Mouse (Mus musculus) MEL (cell line): ENCODE results near the gene Efcab1. TPM values are rescaled to one million over a fixed set of nuclear protein-coding genes. Genes with fewer than 3 reads are reported as not detected.

ENCODE experiments used
- DNase-seq: peaks from one replicate; pipeline ENCODE4 v3.0.0; 2011; ENCODE audit warnings: low read depth, low spot score
- H3K27ac ChIP-seq: 2 replicates; pipeline ENCODE4 v1.5.1; 2012; ENCODE audit warnings: low read depth, mild to moderate bottlenecking, control low read depth, low read length, moderate library complexity; ENCODE audit not compliant: control insufficient read depth
- H3K27me3 ChIP-seq, 2 experiments: fragments of 150-350 bp in 1 of 2; sonication (generic) in 1 of 2; 2 replicates each; pipeline ENCODE4 v1.6.1; 2012; ENCODE audit warnings: low read length in 2 of 2, mild to moderate bottlenecking in 2 of 2, improper control_type of control experiment in 1 of 2, moderate library complexity in 1 of 2; ENCODE audit not compliant: insufficient read depth in 2 of 2, control insufficient read depth in 1 of 2
- H3K36me3 ChIP-seq, 2 experiments: 2 replicates each; pipeline ENCODE4 v1.6.1; 2012 to 2014; ENCODE audit warnings: low read length in 2 of 2, improper control_type of control experiment in 1 of 2, inconsistent platforms in 1 of 2, mild to moderate bottlenecking in 1 of 2; ENCODE audit not compliant: insufficient read depth in 2 of 2, control insufficient read depth in 1 of 2
- H3K4me1 ChIP-seq, 2 experiments: fragments of 150-350 bp in 1 of 2; sonication (generic) in 1 of 2; 2 replicates each; pipeline ENCODE4 v1.6.1; 2012; ENCODE audit warnings: low read length in 2 of 2, improper control_type of control experiment in 1 of 2, mild to moderate bottlenecking in 1 of 2; ENCODE audit not compliant: insufficient read depth in 2 of 2, control insufficient read depth in 1 of 2
- H3K4me3 ChIP-seq, 2 experiments: fragments of 150-350 bp in 1 of 2; sonication (generic) in 1 of 2; 2 replicates each; pipeline ENCODE4 v1.5.1; 2012; ENCODE audit warnings: low read depth in 2 of 2, low read length in 2 of 2, mild to moderate bottlenecking in 2 of 2, moderate library complexity in 2 of 2, control low read depth in 1 of 2, improper control_type of control experiment in 1 of 2; ENCODE audit not compliant: control insufficient read depth in 1 of 2, insufficient read depth in 1 of 2
- H3K79me2 ChIP-seq: 2 replicates; pipeline ENCODE4 v1.6.1; 2012; ENCODE audit warnings: mild to moderate bottlenecking, low read length, moderate library complexity; ENCODE audit not compliant: control insufficient read depth, poor library complexity, insufficient read depth
- H3K9ac ChIP-seq: 2 replicates; pipeline ENCODE4 v1.6.1; 2012; ENCODE audit warnings: low read depth, mild to moderate bottlenecking, control low read depth, low read length, moderate library complexity; ENCODE audit not compliant: control insufficient read depth, poor library complexity, severe bottlenecking
- H3K9me3 ChIP-seq: fragments of 150-350 bp; sonication (generic); replicated peaks from 2 replicates; pipeline ENCODE4 v1.6.1; 2012; ENCODE audit warnings: mild to moderate bottlenecking, low read length, improper control_type of control experiment, moderate library complexity; ENCODE audit not compliant: insufficient read depth
- BHLHE40 ChIP-seq: IDR thresholded peaks from 2 replicates; pipeline ENCODE4 v1.6.1; 2012; ENCODE audit warnings: low read depth, mild to moderate bottlenecking, inconsistent platforms, low read length, improper control_type of control experiment, borderline replicate concordance
- CHD1 ChIP-seq: IDR thresholded peaks from 2 replicates; pipeline ENCODE4 v1.6.1; 2012; ENCODE audit warnings: low read depth, mild to moderate bottlenecking, inconsistent platforms, low read length, improper control_type of control experiment
- CTCF ChIP-seq, 3 experiments: IDR thresholded peaks in 2 of 3; conservative IDR thresholded peaks in 1 of 3; 2 replicates each; pipeline ENCODE4 v1.5.1; 2011 to 2012; ENCODE audit warnings: low read length in 3 of 3, low read depth in 2 of 3, mild to moderate bottlenecking in 2 of 3, improper control_type of control experiment in 1 of 3, inconsistent platforms in 1 of 3, mixed read lengths in 1 of 3, moderate library complexity in 1 of 3; ENCODE audit not compliant: control insufficient read depth in 1 of 3, insufficient read depth in 1 of 3, poor library complexity in 1 of 3, severe bottlenecking in 1 of 3
- EP300 ChIP-seq, 2 experiments: IDR thresholded peaks; 2 replicates each; pipeline ENCODE4 v1.6.1; 2011; ENCODE audit warnings: improper control_type of control experiment in 2 of 2, low read length in 2 of 2, low read depth in 1 of 2, mild to moderate bottlenecking in 1 of 2
- GATA1 ChIP-seq: IDR thresholded peaks from 2 replicates; pipeline ENCODE4 v1.6.1; 2011; ENCODE audit warnings: low read depth, low read length, improper control_type of control experiment
- JUND ChIP-seq: IDR thresholded peaks from 2 replicates; pipeline ENCODE4 v1.6.1; 2011; ENCODE audit warnings: low read depth, mild to moderate bottlenecking, improper control_type of control experiment, low read length
- KAT2A ChIP-seq: conservative IDR thresholded peaks from 2 replicates; pipeline ENCODE4 v1.6.1; 2012; ENCODE audit warnings: low read depth, low read length, improper control_type of control experiment, inconsistent platforms
- MAZ ChIP-seq: IDR thresholded peaks from 2 replicates; pipeline ENCODE4 v1.6.1; 2012; ENCODE audit warnings: low read depth, mild to moderate bottlenecking, inconsistent platforms, low read length, improper control_type of control experiment
- MXI1 ChIP-seq: IDR thresholded peaks from 2 replicates; pipeline ENCODE4 v1.6.1; 2011; ENCODE audit warnings: mild to moderate bottlenecking, low read depth, low read length, improper control_type of control experiment
- MYC ChIP-seq: IDR thresholded peaks from 2 replicates; pipeline ENCODE4 v1.6.1; 2011; ENCODE audit warnings: low read depth, mild to moderate bottlenecking, low read length, improper control_type of control experiment, moderate library complexity
- POLR2AphosphoS5 ChIP-seq: IDR thresholded peaks from 2 replicates; pipeline ENCODE4 v1.6.1; 2012; ENCODE audit warnings: low read depth, borderline replicate concordance, mild to moderate bottlenecking, inconsistent platforms, low read length, moderate library complexity, mixed read lengths
- RAD21 ChIP-seq: IDR thresholded peaks from 2 replicates; pipeline ENCODE4 v1.6.1; 2011; ENCODE audit warnings: mild to moderate bottlenecking, low read depth, low read length, improper control_type of control experiment
- RCOR1 ChIP-seq: IDR thresholded peaks from 2 replicates; pipeline ENCODE4 v1.6.1; 2012; ENCODE audit warnings: low read depth, mild to moderate bottlenecking, inconsistent platforms, low read length, improper control_type of control experiment
- SMC3 ChIP-seq: IDR thresholded peaks from 2 replicates; pipeline ENCODE4 v1.6.1; 2011; ENCODE audit warnings: low read depth, low read length, improper control_type of control experiment
- TAL1 ChIP-seq: IDR thresholded peaks from 2 replicates; pipeline ENCODE4 v1.6.1; 2012; ENCODE audit warnings: mild to moderate bottlenecking, inconsistent platforms, low read length, moderate library complexity, mixed read lengths
- TBP ChIP-seq: IDR thresholded peaks from 2 replicates; pipeline ENCODE4 v1.8.0; 2011; ENCODE audit warnings: low read depth, low read length, improper control_type of control experiment
- TCF12 ChIP-seq: IDR thresholded peaks from 2 replicates; pipeline ENCODE4 v1.6.1; 2014; ENCODE audit warnings: low read depth, mild to moderate bottlenecking, inconsistent platforms, low read length, improper control_type of control experiment, moderate library complexity
- USF2 ChIP-seq, 2 experiments: IDR thresholded peaks; 2 replicates each; pipeline ENCODE4 v1.6.1; 2011 to 2012; ENCODE audit warnings: improper control_type of control experiment in 2 of 2, low read length in 2 of 2, borderline replicate concordance in 1 of 2, inconsistent platforms in 1 of 2, low read depth in 1 of 2, mild to moderate bottlenecking in 1 of 2; ENCODE audit not compliant: insufficient read depth in 1 of 2
- ZKSCAN1 ChIP-seq: IDR thresholded peaks from 2 replicates; pipeline ENCODE4 v1.6.1; 2012; ENCODE audit warnings: low read depth, mild to moderate bottlenecking, inconsistent platforms, low read length, improper control_type of control experiment, moderate library complexity
- polyA plus RNA-seq, 2 experiments: library from polyadenylated mRNA; stranded (reverse) in 1 of 2; unstranded in 1 of 2; fragments of >175 nt in 1 of 2; fragments of >200 nt in 1 of 2; gene quantifications; 2 replicates each; pipeline versions ENCODE4 v1.2.1 to v1.2.4; 2012; ENCODE audit warnings: low replicate concordance in 2 of 2, low read depth in 1 of 2; ENCODE audit not compliant: insufficient read length in 2 of 2, insufficient read depth in 1 of 2, missing spikeins in 1 of 2
- total RNA-seq: library from RNA; depleted of rRNA; stranded (reverse); fragments of 300-350 nt; gene quantifications from 2 replicates; pipeline ENCODE4 v1.2.3, GENCODE M21; 2012

Efcab1 gene
- total and polyA plus RNA-seq, 3 experiments, result not detected

GRCm38 (mm10) chr16:14884916-14885315, 21.5 kb upstream of the Efcab1 start (continued):
- no peak for TF ChIP-seq EP300 (IDR thresholded peaks at IDR 0.05; ENCODE audit: low read depth in 1 of 2, low read length in 2 of 2)
- no peak for TF ChIP-seq JUND
- TF ChIP-seq POLR2AphosphoS5, result no peak

DNA sequence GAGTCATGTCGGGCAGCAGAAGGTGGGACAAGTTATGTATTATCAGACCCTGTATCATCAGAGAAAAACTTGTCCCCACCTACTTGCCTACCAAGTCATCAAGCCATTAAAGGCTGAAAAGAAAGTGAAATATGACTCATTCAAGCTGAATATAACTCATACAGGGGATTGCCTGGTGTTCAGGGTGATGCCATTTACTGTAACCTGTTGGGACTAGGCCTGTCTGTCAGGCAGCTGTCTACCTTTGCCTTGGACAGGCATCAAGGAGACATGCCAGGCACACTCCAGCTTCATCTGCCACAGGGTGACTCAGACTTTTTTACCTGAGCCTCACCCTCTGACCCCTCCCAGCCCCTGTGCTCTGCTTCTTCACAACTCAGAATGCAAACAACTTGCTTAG, 21.0 kb upstream of the Efcab1 start:
- H3K27ac ChIP-seq, result no peak overlapping the region

DNA sequence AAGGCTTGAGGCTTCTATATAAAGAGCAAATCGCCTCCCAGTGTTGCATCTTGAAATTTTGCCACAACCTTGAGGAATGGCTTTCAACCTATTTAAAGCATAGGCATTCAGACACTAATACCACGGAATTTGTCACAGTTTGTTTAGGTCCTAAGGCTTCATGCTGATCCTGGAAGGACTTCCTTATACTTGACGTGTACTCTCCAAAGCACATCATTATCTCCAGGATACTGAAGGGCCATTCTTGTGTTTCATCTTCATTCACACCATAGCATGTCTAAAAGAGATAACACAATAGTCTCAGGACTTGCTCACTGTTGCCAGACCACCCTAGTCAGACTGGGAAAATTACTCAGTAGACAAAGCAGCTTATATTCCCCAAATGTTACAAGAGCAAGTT, 13.9 kb upstream of the Efcab1 start:
- Histone ChIP-seq H3K27me3 (no peaks in the 10 kb centered on the region), H3K4me3 (no peak overlapping the region), H3K9ac (no peak overlapping the region), H3K4me1 (no peaks in the 10 kb centered on the region), H3K79me2 (no peaks in the 10 kb centered on the region), H3K27ac (no peak overlapping the region), H3K36me3 (no peaks in the 10 kb centered on the region)
- TF ChIP-seq POLR2AphosphoS5 (no peak), GATA1 (no peak), KAT2A (no peak), MXI1 (no peak), TBP (no peak), TCF12 (no peak), ZKSCAN1 (no peak), RAD21 (no peak), MYC (no peak), BHLHE40 (no peak), CHD1 (no peak), USF2 (IDR thresholded peaks at IDR 0.05; ENCODE audit: borderline replicate concordance in 1 of 2, insufficient read depth in 1 of 2, low read depth in 1 of 2, low read length in 2 of 2) (no peak), EP300 (IDR thresholded peaks at IDR 0.05; ENCODE audit: low read depth in 1 of 2, low read length in 2 of 2) (no peak), CTCF (IDR thresholded peaks at IDR 0.05 in 2 of 3, conservative IDR thresholded peaks at IDR 0.05 in 1 of 3; ENCODE audit: control insufficient read depth in 1 of 3, insufficient read depth in 1 of 3, low read depth in 2 of 3, low read length in 3 of 3, poor library complexity in 1 of 3, severe bottlenecking in 1 of 3) (no peak), MAZ (no peak), RCOR1 (no peak), SMC3 (no peak)
- TF ChIP-seq, all 39 proteins: peak for 0
- no peak for DNase-seq
- no peaks in the 10 kb centered on the region for H3K9me3 ChIP-seq

More for the DNA sequence above, 21.0 kb upstream of the Efcab1 start:
- Histone ChIP-seq H3K79me2 (no peaks in the 10 kb centered on the region), H3K36me3 (no peaks in the 10 kb centered on the region), H3K4me1 (no peaks in the 10 kb centered on the region), H3K27me3 (no peaks in the 10 kb centered on the region), H3K9ac (no peak overlapping the region), H3K4me3 (no peak overlapping the region), H3K9me3 (no peaks in the 10 kb centered on the region)
- DNase-seq, result no peak
- TF ChIP-seq KAT2A (no peak), ZKSCAN1 (no peak), TAL1 (no peak), MAZ (no peak)
